Comparison of ENCODE assay signal across 35 mouse cellular contexts in the genomic region with DNA sequence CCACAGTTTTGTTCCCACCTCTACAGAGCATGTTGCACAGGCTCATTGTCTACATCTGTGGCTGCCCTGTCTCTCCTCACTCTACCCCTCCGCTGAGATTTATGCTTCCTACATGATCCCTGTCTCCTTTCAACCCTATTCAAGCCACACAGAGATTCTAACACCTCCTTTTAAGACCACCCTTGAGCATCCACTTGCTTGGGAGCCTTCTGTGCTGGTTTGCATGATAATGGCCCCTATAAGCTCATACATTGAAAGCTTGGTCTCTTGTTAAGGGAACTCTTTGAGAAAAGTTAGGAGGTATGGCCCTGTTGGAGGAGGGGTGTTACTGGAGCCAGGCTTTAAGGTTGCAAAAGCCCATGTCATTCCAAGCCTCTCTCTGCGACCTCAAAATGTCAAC.
"Had no signal": no experiment of that assay in that cellular context is flagged by ENCODE, and none has a peak within 500 bp of the region (broad histone marks: within the 10 kb centered on the region; RNA-seq: fewer than 3 reads in every experiment).

No protein-coding gene starts in this region.

- H3K4me3 ChIP-seq: heart, embryonic 10.5 days; heart, embryonic 12.5 days; heart, embryonic 13.5 days; heart, embryonic 15.5 days; hindbrain, embryonic 10.5 days; hindbrain, embryonic 12.5 days; hindbrain, embryonic 13.5 days; hindbrain, embryonic 15.5 days; intestine, embryonic 15.5 days; kidney, embryonic 15.5 days; layer of hippocampus, adult 2 months; left cerebral cortex, adult 2 months had no signal

- DNase-seq: heart, postnatal 10 days; heart, postnatal 14 days; heart, postnatal 36 days; heart, postnatal 4 days; kidney, adult 11 months; kidney, adult 18-20 months; kidney, adult 2 months; kidney, adult 8-10 months; kidney, postnatal 10 days; kidney, postnatal 14 days; kidney, postnatal 25 days; kidney, postnatal 36 days; kidney, postnatal 4 days; layer of hippocampus, adult 9-11 months; layer of hippocampus, postnatal 36 days had no signal

- H3K4me1 ChIP-seq: heart, embryonic 10.5 days; heart, embryonic 12.5 days; heart, embryonic 13.5 days; heart, embryonic 15.5 days; intestine, embryonic 15.5 days; kidney, embryonic 15.5 days had no signal

- H3K9ac ChIP-seq: heart, embryonic 12.5 days; heart, embryonic 13.5 days; heart, embryonic 15.5 days; hindbrain, embryonic 12.5 days; hindbrain, embryonic 13.5 days; hindbrain, embryonic 14.5 days; hindbrain, embryonic 15.5 days; intestine, embryonic 15.5 days; kidney, embryonic 15.5 days had no signal

- H3K27ac ChIP-seq: heart, embryonic 10.5 days; heart, embryonic 13.5 days; heart, embryonic 15.5 days; hindbrain, embryonic 10.5 days; hindbrain, embryonic 12.5 days; hindbrain, embryonic 13.5 days; hindbrain, embryonic 14.5 days; hindbrain, embryonic 15.5 days; hindbrain, postnatal 0 days; intestine, embryonic 15.5 days; kidney, embryonic 15.5 days; kidney, postnatal 0 days; layer of hippocampus, adult 2 months; left cerebral cortex, adult 2 months had no signal

- H3K9me3 ChIP-seq: heart, embryonic 10.5 days; heart, embryonic 15.5 days; hindbrain, embryonic 12.5 days; hindbrain, embryonic 13.5 days; hindbrain, embryonic 15.5 days; intestine, embryonic 15.5 days; kidney, embryonic 15.5 days had no signal

- H3K27me3 ChIP-seq: heart, embryonic 12.5 days; heart, embryonic 13.5 days; heart, embryonic 15.5 days; hindbrain, embryonic 13.5 days; hindbrain, embryonic 15.5 days; intestine, embryonic 15.5 days; kidney, embryonic 15.5 days had no signal

- H3K36me3 ChIP-seq: heart, embryonic 10.5 days; heart, embryonic 12.5 days; heart, embryonic 13.5 days; heart, embryonic 15.5 days; hindbrain, embryonic 10.5 days; hindbrain, embryonic 12.5 days; hindbrain, embryonic 13.5 days; hindbrain, embryonic 15.5 days; intestine, embryonic 15.5 days; kidney, embryonic 15.5 days had no signal

- H3K4me2 ChIP-seq: heart, embryonic 11.5 days; heart, embryonic 12.5 days; heart, embryonic 13.5 days; heart, embryonic 15.5 days; hindbrain, embryonic 12.5 days; hindbrain, embryonic 13.5 days; hindbrain, embryonic 14.5 days; hindbrain, embryonic 15.5 days; intestine, embryonic 15.5 days; kidney, embryonic 15.5 days had no signal

- ATAC-seq: hindbrain, embryonic 16.5 days; hindbrain, postnatal 0 days; inflammation-experienced regulatory T-cells, adult 6 months; intestine, embryonic 15.5 days; intestine, embryonic 16.5 days; intestine, postnatal 0 days had no signal
